Mouse (Mus musculus) midbrain, postnatal 0 days (tissue): ENCODE results near the gene Prkd2. TPM values are rescaled to one million over a fixed set of nuclear protein-coding genes. Genes with fewer than 3 reads are reported as not detected.

Source experiments
- ATAC-seq: fragments of 200-750 bp; cut with Nextera tagmentation; 2 replicates; pipeline ENCODE4 v1.8.0; 2017; ENCODE audit warnings: moderate number of reproducible peaks, mild to moderate bottlenecking, moderate TSS enrichment, moderate library complexity; ENCODE audit not compliant: low FRiP score
- DNase-seq: peaks from one replicate; pipeline ENCODE4 v3.0.0-alpha.2; 2015; ENCODE audit warnings: low spot score
- H3K27ac ChIP-seq: fragments of 300-500 bp; sonication (generic); 2 replicates; pipeline ENCODE4 v1.5.1; 2014; ENCODE audit warnings: low read depth, mild to moderate bottlenecking, low read length, mixed read lengths
- H3K27me3 ChIP-seq: fragments of 300-500 bp; sonication (generic); 2 replicates; pipeline ENCODE4 v1.6.1; 2014; ENCODE audit warnings: low read length, control low read depth, mixed read lengths; ENCODE audit not compliant: insufficient read depth
- H3K36me3 ChIP-seq: fragments of 300-500 bp; sonication (generic); 2 replicates; pipeline ENCODE4 v1.6.1; 2014; ENCODE audit warnings: low read length, control low read depth, mixed read lengths; ENCODE audit not compliant: insufficient read depth
- H3K4me1 ChIP-seq: fragments of 300-500 bp; sonication (generic); 2 replicates; pipeline ENCODE4 v1.6.1; 2014; ENCODE audit warnings: mild to moderate bottlenecking, control low read depth, antibody characterized with exemption, low read length, mixed read lengths; ENCODE audit not compliant: insufficient read depth
- H3K4me2 ChIP-seq: fragments of 300-500 bp; sonication (generic); 2 replicates; pipeline ENCODE4 v1.6.1; 2014; ENCODE audit warnings: low read depth, mild to moderate bottlenecking, low read length, mixed read lengths; ENCODE audit not compliant: poor library complexity, severe bottlenecking
- H3K4me3 ChIP-seq: fragments of 300-500 bp; sonication (generic); 2 replicates; pipeline ENCODE4 v1.5.1; 2014; ENCODE audit warnings: low read depth, mild to moderate bottlenecking, low read length, moderate library complexity
- H3K9ac ChIP-seq: fragments of 300-500 bp; sonication (generic); replicated peaks from 2 replicates; pipeline ENCODE4 v1.6.1; 2014; ENCODE audit warnings: mild to moderate bottlenecking, low read length, moderate library complexity, mixed read lengths; ENCODE audit not compliant: poor library complexity, severe bottlenecking
- H3K9me3 ChIP-seq: fragments of 300-500 bp; sonication (generic); 2 replicates; pipeline ENCODE4 v1.6.1; 2016; ENCODE audit warnings: low read length, control low read depth
- CTCF ChIP-seq: IDR thresholded peaks from 2 replicates; pipeline ENCODE4 v1.5.1; 2016; ENCODE audit warnings: antibody characterized with exemption, mild to moderate bottlenecking
- whole genome bisulfite sequencing: fragments of 180-500 bp; shearing (Covaris S2); extraction: QIAGEN DNeasy Blood & Tissue Kit; methylation state at CpG from one replicate; pipeline ENCODE4 v1.1.7; 2014; 5-methylcytosine and 5-hydroxymethylcytosine counted together
- polyA plus RNA-seq: library from polyadenylated mRNA; unstranded; fragments of >200 nt; fragmentation: Nextera tagmentation; extraction: Ambion mirVana; gene quantifications from 2 replicates; pipeline ENCODE4 v1.2.1, GENCODE M21; 2015
- total RNA-seq: library from RNA; depleted of rRNA; stranded (reverse); fragments of >200 nt; gene quantifications from 2 replicates; pipeline ENCODE4 v1.2.3, GENCODE M21; 2014; rRNA removed

The Prkd2 gene
- total RNA-seq (3.2 and 4.9 TPM in 2 replicates), polyA plus RNA-seq (3.9 TPM in 2 replicates)

DNA sequence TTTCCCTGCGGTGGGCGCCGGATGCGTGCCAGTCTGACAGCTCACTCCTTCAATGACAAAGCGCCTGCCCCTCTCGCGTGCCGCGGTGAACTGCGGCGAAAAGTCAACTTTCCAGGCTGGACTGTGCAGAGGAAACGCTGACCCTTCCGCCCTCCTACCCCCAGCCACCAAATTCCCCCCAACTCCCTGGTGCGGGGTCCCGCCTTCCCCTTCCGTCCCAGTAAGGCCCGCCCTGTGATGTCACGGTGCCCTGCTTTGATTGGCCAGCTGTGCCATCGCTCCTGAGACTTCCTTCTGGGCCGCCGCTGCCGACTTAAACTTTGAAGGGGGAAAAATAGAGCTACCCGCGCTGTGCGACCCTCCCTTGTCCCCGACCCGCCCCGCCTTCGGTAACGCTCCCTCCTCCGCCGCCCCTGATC lies at the start of gene Prkd2:
Gene Prkd2, plus strand, starts transcription at position 258 of the 419 bp plus-strand sequence.
- Histone ChIP-seq H3K27ac (peak within 1 kb of the TSS; percentile 43), H3K9ac (peak within 1 kb of the TSS; percentile 67), H3K27me3 (no peaks in the 10 kb centered on the region), H3K4me2 (peak within 1 kb of the TSS; percentile 95), H3K4me3 (peak within 1 kb of the TSS; percentile 56), H3K9me3 (no peaks in the 10 kb centered on the region), H3K4me1 (peaks cover 14% of the 10 kb centered on the region), H3K36me3 (peaks cover 33% of the 10 kb centered on the region)
- peak; percentile 90 for DNase-seq
- TF ChIP-seq CTCF, result no peak
- WGBS, result 1% methylated on average over 29 of the region's 32 CpGs
- ATAC-seq, result peak; percentile 80

- DNase-seq (no peak), ATAC-seq (no peak)
- Histone ChIP-seq H3K4me3 (no peak overlapping the region), H3K27me3 (no peaks in the 10 kb centered on the region), H3K9ac (no peak overlapping the region), H3K9me3 (no peaks in the 10 kb centered on the region), H3K4me2 (no peak overlapping the region), H3K36me3 (no peaks in the 10 kb centered on the region), H3K27ac (no peak overlapping the region), H3K4me1 (no peaks in the 10 kb centered on the region)
- WGBS, result 93% methylated on average over 19 of the region's 19 CpGs
- TF ChIP-seq CTCF, result no peak
These were observed 49.5 kb upstream of the Prkd2 start for GRCm38 (mm10) chr7:16793010-16793725.

- Histone ChIP-seq H3K4me3 (no peak overlapping the region), H3K4me1 (no peaks in the 10 kb centered on the region)
These were observed 47.8 kb upstream of the Prkd2 start for GRCm38 (mm10) chr7:16794886-16795285.

DNA sequence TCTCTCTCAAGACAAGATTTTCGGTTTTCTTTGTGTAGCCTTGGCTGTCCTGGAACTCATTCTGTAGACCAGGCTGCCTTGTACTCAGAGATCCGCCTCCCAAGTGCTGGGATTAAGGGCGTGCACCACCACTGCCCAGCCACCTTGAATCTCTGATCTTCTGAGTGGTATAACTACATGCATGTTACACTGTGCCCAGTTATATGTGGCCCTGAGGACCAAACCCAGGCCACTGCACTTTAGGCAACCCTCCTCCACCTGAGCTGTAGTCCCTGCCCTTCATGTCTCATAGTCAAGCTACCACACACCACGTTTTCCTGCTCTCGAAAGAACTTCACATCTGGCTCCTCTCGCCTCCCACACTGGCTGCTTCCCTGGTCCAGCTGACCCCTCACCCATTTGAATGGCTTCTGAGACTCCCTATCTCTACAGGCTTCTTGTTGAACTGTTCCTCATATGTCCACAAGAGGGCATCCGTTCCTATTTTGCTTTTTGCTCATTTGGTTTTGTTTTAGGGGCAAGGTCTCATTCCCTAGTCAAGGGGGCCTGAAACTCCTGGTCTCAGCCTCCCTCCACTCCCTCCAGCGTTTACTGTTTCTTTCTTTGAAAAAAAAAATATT lies 38.2 kb upstream of the Prkd2 start:
- TF ChIP-seq CTCF, result peak; percentile 79
- no peaks in the 10 kb centered on the region for H3K27me3 ChIP-seq
- no peak overlapping the region for H3K9ac ChIP-seq
- H3K4me1 ChIP-seq, result no peaks in the 10 kb centered on the region
- DNase-seq (peak; percentile 54), ATAC-seq (peak; percentile 18; the same call in 1 of the 2 replicates)
- no peak overlapping the region for H3K4me3 ChIP-seq
- no peak overlapping the region for H3K4me2 ChIP-seq
- H3K27ac ChIP-seq, result no peak overlapping the region
- H3K36me3 ChIP-seq, result peaks cover 4% of the 10 kb centered on the region; the same call in 1 of the 2 replicates
- H3K9me3 ChIP-seq, result no peaks in the 10 kb centered on the region
- 35% methylated on average over 8 of the region's 8 CpGs for WGBS

More at GRCm38 (mm10) chr7:16794886-16795285, 47.8 kb upstream of the Prkd2 start:
- H3K27me3 ChIP-seq, result no peaks in the 10 kb centered on the region
- no peak overlapping the region for H3K9ac ChIP-seq
- no peak for TF ChIP-seq CTCF
- no peak for DNase-seq
- H3K27ac ChIP-seq, result no peak overlapping the region
- 95% methylated on average over 5 of the region's 5 CpGs for WGBS
- no peak overlapping the region for H3K4me2 ChIP-seq
- H3K9me3 ChIP-seq, result no peaks in the 10 kb centered on the region
- ATAC-seq, result no peak
- no peaks in the 10 kb centered on the region for H3K36me3 ChIP-seq

DNA sequence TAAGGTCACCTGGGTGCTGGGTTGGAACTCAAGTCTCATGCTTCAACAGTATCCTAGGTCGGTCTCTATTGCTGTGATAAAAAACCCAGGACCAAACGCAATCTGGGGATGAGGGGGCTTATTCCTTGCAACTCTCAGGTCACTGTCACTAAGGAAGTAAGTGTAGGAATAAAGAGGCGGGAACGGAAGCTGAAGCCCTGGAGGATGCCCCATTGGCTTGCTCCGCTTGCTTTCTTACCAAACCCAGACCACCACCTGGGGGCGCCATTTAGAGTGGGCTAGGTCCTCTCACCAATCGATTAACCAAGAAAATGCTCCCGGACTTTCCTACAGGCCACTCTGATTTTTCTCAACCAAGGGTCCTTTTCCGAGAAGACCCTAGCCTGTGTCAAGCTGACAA lies 34.8 kb upstream of the Prkd2 start:
- ATAC-seq (no peak), DNase-seq (no peak)
- Histone ChIP-seq H3K4me2 (no peak overlapping the region), H3K4me3 (no peak overlapping the region), H3K27ac (no peak overlapping the region), H3K27me3 (no peaks in the 10 kb centered on the region), H3K9ac (no peak overlapping the region), H3K36me3 (peaks cover 4% of the 10 kb centered on the region; the same call in 1 of the 2 replicates), H3K9me3 (no peaks in the 10 kb centered on the region), H3K4me1 (peaks cover 9% of the 10 kb centered on the region; the same call in 1 of the 2 replicates)
- WGBS, result 92% methylated on average over 9 of the region's 9 CpGs
- peak; percentile 32 for TF ChIP-seq CTCF

- H3K36me3 ChIP-seq, result peaks cover 4% of the 10 kb centered on the region; the same call in 1 of the 2 replicates
- no peak for DNase-seq
- no peak overlapping the region for H3K27ac ChIP-seq
- TF ChIP-seq CTCF, result no peak
- H3K4me2 ChIP-seq, result no peak overlapping the region
- no peaks in the 10 kb centered on the region for H3K27me3 ChIP-seq
- H3K9ac ChIP-seq, result no peak overlapping the region
- H3K4me1 ChIP-seq, result peaks cover 9% of the 10 kb centered on the region; the same call in 1 of the 2 replicates
- no peaks in the 10 kb centered on the region for H3K9me3 ChIP-seq
- ATAC-seq, result no peak
- no peak overlapping the region for H3K4me3 ChIP-seq
- WGBS, result 86% methylated on average over 9 of the region's 9 CpGs
These were observed 34.1 kb upstream of the Prkd2 start for GRCm38 (mm10) chr7:16808647-16809046.
